Mouse (Mus musculus) liver, postnatal 0 days (tissue): Measurements from ENCODE around the gene Dnmt3b.

Experiments
- CTCF ChIP-seq: sonication (generic); IDR thresholded peaks from 2 replicates; pipeline ENCODE4 v1.5.1; 2016; ENCODE audit warnings: antibody characterized with exemption, low read depth
- EP300 ChIP-seq: IDR thresholded peaks from 2 replicates; pipeline ENCODE4 v1.6.1; 2016; ENCODE audit warnings: antibody characterized with exemption, low read depth, mild to moderate bottlenecking

DNA sequence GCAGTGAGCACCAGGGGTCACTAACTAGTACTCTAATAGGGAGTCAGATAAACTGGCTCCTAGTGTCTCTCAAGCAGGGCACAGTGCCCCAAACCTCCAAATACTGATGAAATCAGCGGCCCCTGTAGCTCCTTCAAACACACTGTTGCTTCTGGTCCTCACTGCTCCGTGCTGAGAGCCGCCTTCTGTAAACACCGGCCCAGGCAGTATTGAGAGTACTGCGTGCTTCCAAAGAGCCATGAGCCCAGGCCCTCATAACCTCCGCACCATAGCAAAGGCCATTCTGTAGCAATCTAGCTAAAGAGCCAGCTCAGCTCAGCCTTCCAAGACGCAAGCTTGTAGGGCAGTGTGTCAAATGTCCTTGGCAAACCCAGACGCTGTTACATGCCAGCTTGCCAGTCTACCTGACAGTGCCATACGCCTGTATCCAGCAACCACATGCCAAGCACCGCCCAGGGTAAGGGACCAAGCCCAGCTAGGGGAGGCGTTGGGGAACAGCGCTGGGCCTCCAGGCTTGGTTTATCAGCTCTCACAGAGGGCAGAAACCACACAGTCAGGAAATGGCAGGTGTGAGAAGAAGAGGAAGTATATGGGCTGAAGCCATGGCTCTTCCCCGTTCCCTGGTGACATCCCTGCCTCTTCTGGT, 41.3 kb upstream of the Dnmt3b start:
- no peak for TF ChIP-seq CTCF
- peak; percentile 62 for TF ChIP-seq EP300
